Mouse (Mus musculus): ENCODE results near the gene Arl6. TPM values are rescaled to one million over a fixed set of nuclear protein-coding genes. Genes with fewer than 3 reads are reported as not detected.

Arl6 gene
- polyA plus RNA-seq (2012; rRNA removed): 1.3 and 1.4 TPM in 2 replicates

GRCm38 (mm10) chr16:59639102-59639691 lies at the start of gene Arl6:
TSS of gene Arl6 (minus strand) at chr16:59639391.

GRCm38 (mm10) chr16:59600311-59601251 lies 38.6 kb downstream of the Arl6 start, which contains the start of gene Crybg3:
TSS of gene Crybg3 (minus strand) at chr16:59600979.

Other genes with a start within 250 kb of the Arl6 start
- not detected in 2 replicates for gene Gabrr3, start 232.1 kb downstream of the Arl6 start, polyA plus RNA-seq (2012; rRNA removed)
- 7.5 and 8.5 TPM in 2 replicates for gene Riox2, start 167.6 kb downstream of the Arl6 start, polyA plus RNA-seq (2012; rRNA removed)
- 0.57 and 0.58 TPM in 2 replicates for gene Crybg3, start 38.4 kb downstream of the Arl6 start, polyA plus RNA-seq (2012; rRNA removed)